Mouse (Mus musculus) 3134 (cell line): ENCODE measurements around the gene Dtnb.

ENCODE experiments used
- DNase-seq: peaks from one replicate; pipeline ENCODE4 v3.0.0-alpha.2; 2011; ENCODE audit warnings: low spot score; ENCODE audit not compliant: insufficient read length; ENCODE audit errors: extremely low read depth

The Dtnb gene

DNA sequence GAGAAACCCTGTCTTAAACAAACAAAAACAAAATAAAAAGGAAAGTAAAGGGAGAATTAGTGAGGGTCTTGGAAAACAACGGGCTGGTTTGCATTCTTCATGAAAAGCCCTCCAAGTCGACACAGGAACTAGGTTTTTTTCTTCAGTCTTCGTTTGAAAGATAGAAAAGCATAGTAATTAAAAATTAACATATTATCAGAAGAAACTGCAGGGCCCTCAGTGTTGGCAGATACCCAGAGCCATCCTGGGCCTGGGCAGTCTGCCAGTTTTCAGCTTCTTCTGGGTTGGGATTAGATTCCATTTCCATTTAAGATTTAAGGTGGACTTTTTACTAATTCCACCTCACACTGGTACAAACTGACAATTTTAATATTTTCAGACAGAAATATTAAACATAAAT is 151.6 kb downstream of the Dtnb start:
- DNase-seq, result no peak

DNA sequence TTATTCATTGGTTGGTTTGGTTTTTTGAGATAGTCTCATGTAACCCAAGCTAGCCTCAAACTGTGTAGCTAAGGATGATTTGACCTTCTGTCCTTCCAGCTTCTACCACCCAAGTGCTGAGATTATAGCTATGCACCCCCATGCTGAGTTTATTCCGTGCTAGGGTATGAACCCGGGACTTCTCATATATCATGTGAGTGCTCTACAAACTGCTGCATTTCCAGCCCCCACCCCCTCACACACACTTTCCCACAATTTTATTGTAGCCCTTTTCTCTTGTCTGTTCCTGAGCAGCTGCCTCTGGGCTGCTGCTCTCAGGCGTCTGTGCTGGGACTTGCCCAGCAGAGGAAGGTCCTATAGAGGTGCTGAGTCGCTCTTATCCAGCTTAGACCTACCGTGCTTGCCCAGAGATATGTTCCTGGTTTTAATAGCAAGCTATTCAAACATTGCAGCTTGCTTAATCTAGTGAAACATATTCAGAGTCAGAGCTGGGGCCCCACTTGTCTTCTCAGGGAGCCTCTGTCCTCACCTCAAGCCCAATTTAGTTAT is 152.7 kb downstream of the Dtnb start:
- DNase-seq, result no peak

DNA sequence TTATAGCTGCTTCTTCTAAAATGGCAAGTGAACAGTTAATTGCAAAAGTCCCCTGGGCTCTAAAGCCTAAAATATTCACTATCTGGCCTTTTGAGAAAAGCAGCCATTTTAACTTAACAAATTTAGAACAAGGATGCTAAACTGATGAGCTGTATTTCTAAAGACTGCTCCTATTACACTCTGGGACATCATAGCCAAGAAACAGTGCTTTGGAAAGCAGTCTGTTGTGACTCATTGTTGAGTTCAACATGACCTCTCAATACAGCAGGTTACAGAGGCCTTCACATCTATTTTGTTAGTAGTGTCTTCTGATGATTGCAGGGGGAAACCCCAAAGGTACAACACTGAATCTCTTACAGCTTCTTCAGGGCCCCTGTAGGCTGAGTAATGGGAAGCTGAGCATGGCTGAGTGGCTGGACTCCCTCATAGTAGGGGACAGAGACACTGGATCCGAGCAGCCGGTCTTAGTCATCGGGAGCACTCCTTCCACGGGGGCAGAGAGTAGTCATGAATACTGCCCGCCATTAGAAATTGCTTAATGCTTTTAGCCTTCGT is 157.4 kb downstream of the Dtnb start:
- no peak for DNase-seq

DNA sequence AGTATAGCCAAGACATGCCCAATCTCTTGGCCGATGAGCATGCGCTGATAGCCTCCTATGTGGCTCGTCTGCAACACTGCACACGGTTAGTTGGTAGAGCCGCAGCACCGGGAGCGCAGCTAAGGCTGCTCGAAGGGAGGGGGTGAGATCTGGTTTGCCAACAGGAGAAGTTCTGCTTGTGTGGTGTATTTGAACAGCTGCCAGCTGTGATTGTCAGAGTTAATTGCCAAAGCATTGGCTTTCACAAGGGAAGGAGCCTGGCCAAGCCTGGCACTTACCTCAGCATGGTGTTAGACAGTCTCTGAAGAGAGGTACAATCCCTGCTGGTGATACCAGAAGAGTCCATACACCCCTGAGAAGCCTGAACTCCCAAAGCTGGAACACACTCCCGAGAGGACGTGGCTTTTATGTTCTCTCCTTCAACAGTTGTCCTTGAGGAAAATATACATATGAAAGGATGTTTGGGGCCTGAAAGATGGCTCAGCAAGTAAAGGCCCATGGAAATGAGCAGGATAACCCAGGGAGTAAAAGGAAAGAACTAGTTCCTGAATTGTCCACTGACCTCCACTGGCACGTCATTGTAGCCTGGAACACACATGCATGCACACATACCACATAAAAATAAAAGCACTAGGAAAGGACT is 160.6 kb downstream of the Dtnb start:
- no peak for DNase-seq

DNA sequence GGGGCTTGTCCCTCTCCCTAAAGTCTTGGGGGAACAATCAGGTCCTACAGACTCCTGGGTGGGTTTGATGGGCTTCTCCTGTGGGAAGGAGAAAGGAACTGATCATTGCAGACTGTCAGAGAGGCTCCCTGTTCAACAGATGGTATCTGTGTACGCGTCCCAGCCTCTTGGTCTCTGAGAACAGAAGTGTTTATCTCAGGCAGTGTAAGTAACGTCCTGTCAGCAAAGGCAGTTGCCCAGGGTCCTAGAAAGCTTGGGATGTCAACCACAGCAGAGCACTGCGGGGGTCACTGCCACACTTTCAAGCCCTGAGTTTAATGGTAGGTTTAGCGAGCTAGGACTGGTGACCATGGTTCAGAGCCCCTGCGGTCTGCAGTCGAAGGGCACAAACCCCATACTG is 161.1 kb downstream of the Dtnb start:
- DNase-seq, result no peak

DNA sequence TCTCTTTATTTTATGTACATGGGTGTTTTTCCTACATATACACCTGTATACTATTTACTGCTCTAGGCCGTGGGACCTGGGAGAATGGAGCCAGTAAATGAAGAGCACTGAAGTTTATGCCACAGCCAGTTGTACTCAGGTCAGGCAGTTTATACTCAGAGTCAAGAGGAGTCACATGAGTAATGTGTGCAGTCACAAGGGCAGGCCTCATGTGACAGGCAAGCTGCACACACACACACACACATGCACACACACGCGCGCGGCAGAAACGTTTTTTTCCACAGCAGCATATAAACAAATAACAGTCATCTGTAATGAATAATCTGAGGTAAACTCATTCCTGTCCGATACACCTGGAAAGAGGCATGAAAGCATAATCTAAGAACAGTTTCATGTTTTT is 164.8 kb downstream of the Dtnb start:
- DNase-seq, result no peak

DNA sequence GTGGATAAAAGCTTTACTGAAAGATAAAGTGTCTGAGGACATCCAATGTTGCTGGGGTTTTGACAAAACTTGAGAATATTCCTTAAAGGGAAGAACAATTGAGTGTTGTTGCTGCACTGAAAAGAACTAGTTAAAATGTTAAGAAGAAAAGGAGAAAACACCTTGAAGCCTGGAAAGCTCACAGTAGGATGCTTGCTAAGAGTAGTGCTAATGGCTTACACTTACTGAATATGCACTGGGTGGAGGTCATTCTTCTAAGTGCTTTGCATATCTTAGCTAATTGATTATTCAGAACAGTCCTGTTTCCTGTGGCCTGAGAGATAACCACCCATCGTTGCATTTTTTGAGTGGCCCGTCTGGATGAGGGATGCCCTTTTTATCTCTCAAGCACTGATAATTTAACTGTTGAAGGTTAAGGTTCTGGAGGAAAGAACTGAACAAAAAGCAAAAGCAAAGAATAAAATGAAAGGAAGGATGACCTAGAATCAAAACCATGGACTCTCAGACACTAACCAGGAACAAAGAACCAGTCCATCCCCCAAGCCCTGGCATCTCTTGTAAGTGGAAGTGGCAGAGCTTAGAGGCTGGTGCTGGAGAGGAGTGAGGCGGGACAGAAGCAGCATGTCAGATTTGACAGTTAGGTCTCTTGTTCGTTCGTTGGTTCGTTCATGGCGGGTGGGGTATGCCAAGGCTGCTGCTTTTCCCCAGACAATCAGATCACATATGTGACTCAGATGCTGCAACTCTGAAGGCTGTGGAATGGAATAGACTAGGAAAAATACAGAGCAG is 166.8 kb downstream of the Dtnb start:
- DNase-seq, result no peak

DNA sequence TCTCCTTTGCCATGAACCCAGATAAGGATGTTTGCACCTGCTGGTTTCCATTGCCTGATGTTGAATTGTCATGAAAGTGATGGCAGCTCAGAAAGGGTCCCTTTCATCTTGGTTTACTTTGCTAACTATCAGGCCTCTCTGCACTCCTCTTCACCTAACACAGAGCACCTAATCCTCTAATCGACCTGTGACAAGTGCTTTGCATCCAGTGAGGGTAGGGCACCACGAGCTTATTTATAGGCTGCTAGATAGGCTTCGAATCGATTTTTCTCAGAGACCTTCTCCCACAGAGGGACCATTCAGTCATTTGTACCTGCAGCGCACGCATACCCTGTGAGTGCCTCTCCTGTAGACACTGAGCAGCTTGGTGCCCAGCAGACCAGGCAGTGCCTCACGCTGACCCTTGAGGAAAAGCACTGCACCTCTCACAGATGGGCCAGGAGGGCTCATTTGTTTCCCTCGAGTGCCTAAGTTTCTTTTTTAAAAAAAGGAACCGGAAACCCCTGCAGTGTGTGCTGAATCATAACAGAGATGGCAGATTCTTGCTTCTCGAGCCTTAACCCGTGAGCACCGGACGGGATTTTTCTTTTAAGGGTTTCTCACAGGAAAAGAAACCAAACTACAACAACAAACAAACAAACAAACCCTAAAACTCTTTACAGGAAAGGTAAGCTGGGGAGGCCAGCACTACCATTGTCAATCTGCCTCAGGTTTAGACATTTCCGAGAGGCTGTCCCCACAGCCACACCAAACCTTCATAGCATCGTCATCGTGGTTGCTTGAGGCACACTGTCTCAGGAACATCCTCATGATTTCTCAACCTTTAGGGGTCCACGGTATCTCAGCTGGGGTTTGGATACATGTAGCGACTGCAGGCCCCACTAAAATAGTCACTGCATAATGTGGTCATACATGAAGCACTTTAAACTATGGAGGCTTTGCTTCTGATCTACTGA is 167.8 kb downstream of the Dtnb start:
- no peak for DNase-seq

DNA sequence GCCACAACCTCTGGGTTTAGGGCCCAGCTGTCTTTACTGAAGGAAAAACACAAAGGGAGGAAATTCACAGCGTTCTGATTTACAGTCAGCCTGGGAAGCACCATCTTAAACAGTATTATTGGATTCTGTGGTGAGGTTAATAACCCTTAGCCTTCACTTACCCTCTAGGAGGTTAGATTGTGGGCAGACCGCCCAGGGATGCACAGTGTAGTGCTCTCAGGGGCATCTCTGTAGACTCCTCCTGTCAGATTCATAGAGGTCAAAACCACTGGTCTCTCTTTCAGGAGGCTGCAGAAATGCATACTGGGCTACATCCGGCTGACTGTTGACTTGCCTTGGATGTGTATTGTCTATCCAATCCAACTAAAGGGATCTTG is 168.5 kb downstream of the Dtnb start:
- DNase-seq, result no peak

DNA sequence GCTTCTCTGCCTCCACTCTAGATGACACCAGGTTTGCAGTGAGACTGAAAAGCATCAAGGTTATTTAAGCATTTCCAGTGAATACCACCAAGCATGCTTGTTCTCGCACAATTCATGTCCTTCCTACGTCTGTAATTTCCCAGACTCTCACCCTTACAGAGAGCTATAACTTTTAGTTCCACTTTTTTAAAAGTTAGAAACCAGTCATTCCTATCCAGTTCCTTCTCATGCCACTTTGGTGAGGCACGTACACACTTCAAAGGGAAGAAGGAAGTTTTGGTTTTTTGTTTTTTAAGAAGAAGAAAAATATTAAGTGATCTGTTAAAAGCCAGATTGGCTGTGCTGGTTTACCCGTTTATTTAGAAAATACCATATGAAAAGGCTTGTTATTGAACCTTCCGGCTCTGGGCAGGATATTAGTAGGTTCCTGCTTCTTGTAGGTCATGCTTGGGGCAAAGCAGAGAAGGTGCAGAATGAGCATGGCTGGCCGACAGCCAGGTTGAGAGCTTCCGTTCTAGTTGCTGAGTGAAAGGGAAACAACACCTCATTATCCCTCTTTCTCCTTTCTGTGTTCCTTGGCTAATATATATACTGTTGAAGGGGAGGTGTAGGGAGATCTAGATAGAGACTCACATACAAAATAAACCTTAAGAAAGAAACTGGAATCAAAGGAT is 173.4 kb downstream of the Dtnb start:
- no peak for DNase-seq

DNA sequence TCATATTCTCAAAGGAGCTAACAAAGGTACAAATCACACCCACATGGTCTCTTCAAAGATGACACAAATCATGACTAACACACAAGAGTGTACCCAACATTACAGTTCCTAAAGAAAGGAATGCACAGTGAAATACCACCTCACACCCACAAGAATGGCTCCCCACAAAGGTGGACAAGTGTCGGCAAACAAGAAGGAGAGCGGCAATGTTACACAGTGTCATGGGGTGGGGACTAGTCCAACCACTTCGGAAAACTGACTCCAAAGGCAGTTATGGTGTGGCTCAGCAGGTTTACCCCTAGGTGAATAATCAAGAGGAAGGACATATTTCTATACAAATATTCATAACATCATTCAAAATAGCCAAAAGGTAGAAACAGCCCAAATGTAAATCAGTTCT is 174.2 kb downstream of the Dtnb start:
- DNase-seq, result no peak

DNA sequence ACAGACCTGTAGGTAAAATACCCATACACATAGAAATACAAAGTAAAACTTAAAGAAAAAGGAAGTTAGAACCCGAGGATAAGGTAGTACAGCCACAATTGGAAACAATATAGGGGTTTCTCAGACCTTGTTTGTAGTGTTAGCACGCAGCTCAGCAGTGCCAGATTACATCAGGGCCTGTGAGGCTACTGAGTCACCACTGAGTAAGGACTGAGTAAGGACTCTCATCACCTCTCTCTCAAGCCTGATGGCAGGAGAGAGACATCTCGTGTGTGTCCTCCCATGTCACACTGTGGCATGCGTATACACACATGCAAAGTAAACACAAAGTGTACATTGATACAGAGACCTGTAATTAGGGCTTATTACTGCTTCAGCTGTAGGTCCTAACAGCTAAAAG is 175.4 kb downstream of the Dtnb start:
- no peak for DNase-seq

DNA sequence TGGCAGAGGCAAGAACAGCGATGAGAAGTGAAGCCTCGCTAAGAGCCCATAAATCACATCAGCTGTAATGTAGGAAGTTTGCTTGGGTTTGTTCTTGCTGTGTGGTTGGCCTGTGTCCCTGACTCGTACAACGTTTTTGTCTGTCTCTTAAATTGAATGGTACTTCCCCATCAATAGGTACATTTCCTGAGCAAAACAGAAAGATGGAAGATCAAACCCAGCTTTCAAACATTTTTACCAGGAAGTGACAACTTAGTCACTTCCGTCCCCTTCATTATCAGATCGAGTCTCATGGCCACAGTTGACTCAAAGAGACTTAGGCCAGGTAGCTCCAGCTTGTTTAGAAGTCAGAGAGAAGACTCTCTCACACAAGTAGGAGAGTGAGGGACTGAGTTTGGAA is 183.3 kb downstream of the Dtnb start:
- DNase-seq, result no peak

DNA sequence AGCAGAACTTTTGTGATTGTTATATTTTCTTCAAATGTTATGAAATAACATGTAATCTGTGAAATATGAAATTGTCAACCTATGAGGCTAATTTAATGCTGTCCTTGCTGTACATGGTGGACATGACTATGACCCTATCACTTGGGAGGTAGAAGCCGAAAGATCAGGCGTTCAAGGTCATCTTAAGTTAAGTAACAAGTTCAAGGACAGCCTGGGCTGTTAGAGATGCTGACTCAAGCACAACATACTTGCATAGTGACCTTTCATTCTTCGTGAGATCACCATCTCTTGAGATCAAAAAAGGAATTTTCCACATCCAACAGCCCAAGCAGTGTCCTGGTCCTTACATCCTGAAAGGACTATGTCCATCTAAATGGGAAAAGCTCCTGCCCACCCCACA is 184.0 kb downstream of the Dtnb start:
- no peak for DNase-seq

DNA sequence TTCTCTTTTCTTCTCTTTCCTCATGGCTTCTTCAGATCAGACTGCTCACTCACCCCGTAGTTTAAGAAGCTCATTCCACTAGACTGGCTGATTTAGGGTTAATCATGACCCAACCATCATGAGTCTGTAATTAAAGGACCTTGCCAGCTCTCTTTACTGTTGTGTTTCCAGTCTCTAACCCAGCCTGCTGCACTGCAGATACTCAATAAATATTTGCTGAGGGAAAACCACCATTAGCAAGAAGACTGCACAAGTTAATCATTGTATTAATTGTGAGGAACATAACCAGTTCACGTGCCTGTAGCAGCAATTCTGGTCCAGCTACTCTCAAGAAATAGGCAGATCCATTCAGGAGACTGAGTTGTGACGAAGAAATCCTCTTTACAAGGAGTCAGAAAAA is 185.9 kb downstream of the Dtnb start:
- no peak for DNase-seq

DNA sequence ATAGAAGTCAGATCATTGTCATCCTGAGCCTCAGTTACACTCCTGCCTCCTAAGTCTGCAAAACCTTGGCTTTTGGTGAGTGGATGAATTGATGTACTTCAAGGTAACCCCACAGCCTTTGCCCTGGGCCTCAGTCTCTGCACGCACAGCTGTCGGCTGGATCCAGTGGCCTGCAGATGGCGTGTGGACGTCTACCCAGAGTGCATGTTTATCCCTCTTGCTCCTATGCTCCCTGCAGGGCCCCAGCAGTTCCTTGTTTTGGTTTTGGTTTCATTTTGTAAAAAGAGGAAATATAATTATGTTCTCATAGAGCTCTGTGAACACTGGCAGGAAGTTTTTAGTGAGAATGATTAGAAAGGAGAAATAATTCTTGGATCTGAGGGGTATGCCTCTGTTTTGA is 187.2 kb downstream of the Dtnb start:
- no peak for DNase-seq

DNA sequence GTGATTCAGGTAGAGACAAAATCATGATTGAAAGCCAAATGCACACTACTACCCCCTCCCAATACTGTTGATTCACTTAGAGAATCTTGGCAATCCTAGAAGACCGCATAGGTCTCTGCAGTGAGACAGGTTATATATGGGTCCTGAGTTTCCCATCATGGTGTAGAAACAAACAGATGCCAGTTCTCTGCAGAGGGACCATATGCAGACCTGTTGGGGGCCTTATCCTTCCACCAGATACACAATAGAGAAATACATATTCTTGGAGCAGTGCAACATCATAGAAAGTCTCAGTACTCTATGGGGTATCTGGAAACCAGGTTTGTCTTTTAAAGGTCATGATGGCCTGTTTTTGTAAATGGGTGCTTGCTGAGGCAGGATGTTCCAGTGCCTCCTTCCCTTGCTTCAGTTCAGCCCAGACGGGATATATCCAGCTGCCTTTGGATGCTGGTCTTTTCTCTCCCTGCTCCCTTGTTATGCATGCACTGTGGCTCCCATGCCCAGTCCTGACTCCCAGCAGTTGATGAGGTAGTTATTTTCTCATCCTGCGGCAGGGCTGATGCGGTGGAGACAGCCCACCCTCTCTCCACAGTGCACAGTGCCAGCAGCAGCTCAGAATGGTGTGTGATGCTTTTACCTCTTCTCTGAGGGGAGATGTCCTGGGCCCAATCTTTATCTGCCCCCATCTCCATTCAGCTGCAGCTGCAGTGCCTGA is 188.9 kb downstream of the Dtnb start:
- DNase-seq, result no peak

DNA sequence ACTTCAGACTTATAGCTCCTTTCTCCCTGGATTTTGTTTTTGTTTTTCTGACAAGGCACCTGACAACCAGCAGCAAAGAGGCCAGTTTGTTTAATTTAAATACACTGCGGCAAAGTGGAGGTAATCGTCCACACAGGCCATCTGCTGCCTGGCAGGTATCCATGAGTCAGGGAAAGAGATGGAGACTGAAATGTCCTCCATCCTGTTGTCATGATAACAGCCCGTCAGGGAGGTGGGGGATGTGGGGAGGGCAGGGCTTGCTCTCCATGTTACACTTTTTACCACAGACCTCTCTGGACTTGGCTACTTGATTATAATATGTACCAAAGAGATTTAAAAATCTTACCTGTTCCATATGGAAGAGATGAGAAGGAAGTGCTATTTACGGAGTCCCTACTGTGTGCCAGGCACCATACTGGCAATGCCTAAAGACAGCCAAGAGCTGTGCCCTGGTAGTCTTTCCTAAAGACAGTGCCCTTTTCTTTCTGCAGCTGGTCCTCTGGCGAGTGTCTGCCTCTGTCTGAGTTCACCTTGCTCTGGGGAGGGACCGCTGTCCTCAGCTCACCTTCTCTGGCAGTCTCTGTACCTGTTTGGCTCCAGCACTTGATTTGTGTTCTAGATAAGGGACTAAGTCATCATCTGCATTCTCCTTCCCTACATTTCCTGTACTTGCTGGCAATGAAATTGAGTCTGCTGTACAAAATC is 189.6 kb downstream of the Dtnb start:
- DNase-seq, result no peak

DNA sequence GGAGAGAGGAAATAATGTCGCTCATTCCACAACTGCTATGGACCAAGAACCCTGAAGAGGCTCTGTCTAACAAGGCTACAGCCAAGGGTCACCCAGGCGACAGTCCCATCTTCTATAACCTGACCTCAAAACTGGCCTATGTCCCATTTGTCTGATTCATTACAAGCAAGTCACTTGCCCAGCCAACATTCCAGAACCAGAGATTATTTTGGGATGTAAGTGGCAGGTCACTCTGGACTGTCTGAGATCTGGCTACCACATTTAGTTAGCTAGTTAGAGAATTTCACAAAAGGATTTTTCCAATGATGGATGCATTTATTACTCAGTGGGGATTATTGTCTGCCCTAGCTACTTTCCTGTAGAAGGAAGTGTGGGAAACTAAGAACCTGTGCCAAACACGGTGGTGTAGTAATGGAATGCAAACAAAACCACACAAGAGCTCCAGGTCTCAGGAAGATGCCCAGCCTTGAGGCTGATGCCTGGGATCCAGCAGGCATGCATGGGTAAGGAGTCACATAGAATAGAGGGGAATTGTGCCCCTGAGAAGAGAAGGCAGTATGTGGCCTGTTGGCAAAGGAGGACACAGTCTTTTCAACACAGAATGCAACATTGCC is 192.1 kb downstream of the Dtnb start:
- DNase-seq, result peak; percentile 56
